Mouse (Mus musculus) spleen, adult 2 months (tissue): Measurements from ENCODE around the gene Tnfsf13.

ENCODE experiments used
- CTCF ChIP-seq: fragments of 200-500 bp; IDR thresholded peaks from 2 replicates; pipeline ENCODE4 v1.5.1; 2011; ENCODE audit warnings: mild to moderate bottlenecking, inconsistent platforms; ENCODE audit not compliant: insufficient read depth, insufficient read length, insufficient replicate concordance; ENCODE audit errors: extremely low read depth
- POLR2A ChIP-seq: fragments of 200-500 bp; IDR thresholded peaks from 2 replicates; pipeline ENCODE4 v1.6.1; 2011; ENCODE audit warnings: low read depth, low read length, inconsistent platforms

GRCm38 (mm10) chr11:69679144-69679543, 6.4 kb downstream of the Tnfsf13 start:
- TF ChIP-seq CTCF (no peak), POLR2A (no peak)
